Mouse (Mus musculus) intestine, embryonic 16.5 days (tissue): Measurements from ENCODE around the gene Scube3. TPM values are rescaled to one million over a fixed set of nuclear protein-coding genes. Genes with fewer than 3 reads are reported as not detected.

Experiments used
- ATAC-seq: fragments of 200-750 bp; cut with Nextera tagmentation; 2 replicates; pipeline ENCODE4 v1.8.0; 2017; ENCODE audit warnings: moderate TSS enrichment, moderate library complexity
- H3K27ac ChIP-seq: fragments of 300-500 bp; sonication (generic); 2 replicates; pipeline ENCODE4 v1.5.1; 2014; ENCODE audit warnings: mild to moderate bottlenecking, low read length
- H3K27me3 ChIP-seq: fragments of 300-500 bp; sonication (generic); replicated peaks from 2 replicates; pipeline ENCODE4 v1.6.1; 2014; ENCODE audit warnings: low read length, control low read depth, mixed read lengths; ENCODE audit not compliant: control insufficient read depth, insufficient read depth
- H3K36me3 ChIP-seq: fragments of 300-500 bp; sonication (generic); 2 replicates; pipeline ENCODE4 v1.6.1; 2014; ENCODE audit warnings: low read length, control low read depth; ENCODE audit not compliant: control insufficient read depth, insufficient read depth
- H3K4me1 ChIP-seq: fragments of 300-500 bp; sonication (generic); 2 replicates; pipeline ENCODE4 v1.6.1; 2014; ENCODE audit warnings: low read length, control low read depth, mixed read lengths; ENCODE audit not compliant: control insufficient read depth, insufficient read depth
- H3K4me2 ChIP-seq: fragments of 300-500 bp; sonication (generic); 2 replicates; pipeline ENCODE4 v1.6.1; 2014; ENCODE audit warnings: low read depth, low read length, control low read depth
- H3K4me3 ChIP-seq: fragments of 300-500 bp; sonication (generic); 2 replicates; pipeline ENCODE4 v1.5.1; 2014; ENCODE audit warnings: mild to moderate bottlenecking, low read length
- H3K9ac ChIP-seq: fragments of 300-500 bp; sonication (generic); 2 replicates; pipeline ENCODE4 v1.6.1; 2014; ENCODE audit warnings: low read depth, low read length
- H3K9me3 ChIP-seq: fragments of 300-500 bp; sonication (generic); 2 replicates; pipeline ENCODE4 v1.6.1; 2016; ENCODE audit warnings: low read length, control low read depth; ENCODE audit not compliant: control insufficient read depth
- WGBS: fragments of 180-500 bp; shearing (Covaris S2); extraction: QIAGEN DNeasy Blood & Tissue Kit; methylation state at CpG from one replicate; pipeline ENCODE4 v1.1.7; 2014; 5-methylcytosine and 5-hydroxymethylcytosine counted together
- polyA plus RNA-seq: library from polyadenylated mRNA; unstranded; fragments of >200 nt; fragmentation: Nextera tagmentation; extraction: Ambion mirVana; gene quantifications from 2 replicates; pipeline ENCODE4 v1.2.1, GENCODE M21; 2015

Scube3 gene
- polyA plus RNA-seq, 1 experiment from 2014 or later = 1.0 TPM

- Histone ChIP-seq H3K9ac (no peak overlapping the region), H3K4me1 (no peaks in the 10 kb centered on the region; the same call in 1 of the 2 replicates), H3K4me2 (no peak overlapping the region), H3K9me3 (no peaks in the 10 kb centered on the region), H3K4me3 (no peak overlapping the region), H3K36me3 (no peaks in the 10 kb centered on the region), H3K27me3 (no peaks in the 10 kb centered on the region), H3K27ac (no peak overlapping the region)
- no peak for ATAC-seq
- 47% methylated on average over 10 of the region's 10 CpGs for WGBS
These were observed 18.4 kb downstream of the Scube3 start for GRCm38 (mm10) chr17:28160361-28160760.

- no peaks in the 10 kb centered on the region; the same call in 1 of the 2 replicates for H3K4me1 ChIP-seq
- H3K27ac ChIP-seq = no peak overlapping the region
- no peaks in the 10 kb centered on the region for H3K27me3 ChIP-seq
- H3K9me3 ChIP-seq = no peaks in the 10 kb centered on the region
- H3K36me3 ChIP-seq = no peaks in the 10 kb centered on the region
- no peak overlapping the region for H3K4me2 ChIP-seq
- H3K9ac ChIP-seq = no peak overlapping the region
- H3K4me3 ChIP-seq = no peak overlapping the region
- no peak for ATAC-seq
- WGBS = 29% methylated on average over 11 of the region's 11 CpGs
These were observed 19.5 kb downstream of the Scube3 start for GRCm38 (mm10) chr17:28161310-28161881.

GRCm38 (mm10) chr17:28163666-28164065 lies 21.7 kb downstream of the Scube3 start:
- Histone ChIP-seq H3K4me2 (no peak overlapping the region), H3K36me3 (no peaks in the 10 kb centered on the region), H3K4me3 (no peak overlapping the region), H3K27me3 (no peaks in the 10 kb centered on the region), H3K27ac (no peak overlapping the region), H3K9ac (no peak overlapping the region), H3K9me3 (no peaks in the 10 kb centered on the region), H3K4me1 (no peaks in the 10 kb centered on the region; the same call in 1 of the 2 replicates)
- WGBS = 12% methylated on average over 6 of the region's 6 CpGs
- no peak for ATAC-seq

GRCm38 (mm10) chr17:28170460-28171305 lies 28.7 kb downstream of the Scube3 start:
- ATAC-seq = no peak
- Histone ChIP-seq H3K4me3 (no peak overlapping the region), H3K27me3 (no peaks in the 10 kb centered on the region), H3K9ac (no peak overlapping the region), H3K4me1 (peaks cover 12% of the 10 kb centered on the region), H3K27ac (no peak overlapping the region), H3K9me3 (no peaks in the 10 kb centered on the region), H3K4me2 (no peak overlapping the region), H3K36me3 (no peaks in the 10 kb centered on the region)
- WGBS = 79% methylated on average over 6 of the region's 6 CpGs

GRCm38 (mm10) chr17:28172690-28173089 lies 30.7 kb downstream of the Scube3 start:
- H3K9me3 ChIP-seq = no peaks in the 10 kb centered on the region
- H3K4me2 ChIP-seq = no peak overlapping the region
- H3K4me1 ChIP-seq = peaks cover 20% of the 10 kb centered on the region
- no peak overlapping the region for H3K27ac ChIP-seq
- 49% methylated on average over 9 of the region's 9 CpGs for WGBS
- 0 out of 2 replicates have a peak overlapping the region, but pooled peaks have one; percentile 15 for H3K9ac ChIP-seq
- H3K4me3 ChIP-seq = no peak overlapping the region
- no peaks in the 10 kb centered on the region for H3K36me3 ChIP-seq
- no peaks in the 10 kb centered on the region for H3K27me3 ChIP-seq
- ATAC-seq = no peak

GRCm38 (mm10) chr17:28176775-28177539 lies 35.0 kb downstream of the Scube3 start, which contains the start of gene Zfp523:
Gene Zfp523, plus strand, starts transcription at chr17:28177129.
- peak; percentile 91 for ATAC-seq
- Histone ChIP-seq H3K27me3 (no peaks in the 10 kb centered on the region), H3K36me3 (no peaks in the 10 kb centered on the region), H3K4me3 (peak within 1 kb of the TSS; percentile 90), H3K4me1 (peaks cover 50% of the 10 kb centered on the region), H3K9ac (peak within 1 kb of the TSS; percentile 98), H3K27ac (peak within 1 kb of the TSS; percentile 91), H3K9me3 (no peaks in the 10 kb centered on the region), H3K4me2 (peak within 1 kb of the TSS; percentile 94)
- WGBS = under 1% methylated on average over 64 of the region's 82 CpGs

GRCm38 (mm10) chr17:28177540-28178046 lies 35.7 kb downstream of the Scube3 start:
- Histone ChIP-seq H3K4me1 (peaks cover 43% of the 10 kb centered on the region), H3K4me3 (peak overlapping the region; percentile 90), H3K9ac (peak overlapping the region; percentile 98), H3K4me2 (peak overlapping the region; percentile 94), H3K9me3 (no peaks in the 10 kb centered on the region), H3K36me3 (no peaks in the 10 kb centered on the region), H3K27me3 (no peaks in the 10 kb centered on the region), H3K27ac (peak overlapping the region; percentile 91)
- WGBS = 5% methylated on average over 18 of the region's 22 CpGs
- ATAC-seq = peak; percentile 67

GRCm38 (mm10) chr17:28180331-28180730 lies 38.4 kb downstream of the Scube3 start:
- Histone ChIP-seq H3K9ac (no peak overlapping the region), H3K27me3 (no peaks in the 10 kb centered on the region), H3K27ac (no peak overlapping the region), H3K4me1 (peaks cover 40% of the 10 kb centered on the region), H3K4me2 (no peak overlapping the region), H3K9me3 (no peaks in the 10 kb centered on the region), H3K4me3 (no peak overlapping the region), H3K36me3 (no peaks in the 10 kb centered on the region)
- no peak for ATAC-seq
- WGBS = 54% methylated on average over 4 of the region's 4 CpGs
